In the genomic region with DNA sequence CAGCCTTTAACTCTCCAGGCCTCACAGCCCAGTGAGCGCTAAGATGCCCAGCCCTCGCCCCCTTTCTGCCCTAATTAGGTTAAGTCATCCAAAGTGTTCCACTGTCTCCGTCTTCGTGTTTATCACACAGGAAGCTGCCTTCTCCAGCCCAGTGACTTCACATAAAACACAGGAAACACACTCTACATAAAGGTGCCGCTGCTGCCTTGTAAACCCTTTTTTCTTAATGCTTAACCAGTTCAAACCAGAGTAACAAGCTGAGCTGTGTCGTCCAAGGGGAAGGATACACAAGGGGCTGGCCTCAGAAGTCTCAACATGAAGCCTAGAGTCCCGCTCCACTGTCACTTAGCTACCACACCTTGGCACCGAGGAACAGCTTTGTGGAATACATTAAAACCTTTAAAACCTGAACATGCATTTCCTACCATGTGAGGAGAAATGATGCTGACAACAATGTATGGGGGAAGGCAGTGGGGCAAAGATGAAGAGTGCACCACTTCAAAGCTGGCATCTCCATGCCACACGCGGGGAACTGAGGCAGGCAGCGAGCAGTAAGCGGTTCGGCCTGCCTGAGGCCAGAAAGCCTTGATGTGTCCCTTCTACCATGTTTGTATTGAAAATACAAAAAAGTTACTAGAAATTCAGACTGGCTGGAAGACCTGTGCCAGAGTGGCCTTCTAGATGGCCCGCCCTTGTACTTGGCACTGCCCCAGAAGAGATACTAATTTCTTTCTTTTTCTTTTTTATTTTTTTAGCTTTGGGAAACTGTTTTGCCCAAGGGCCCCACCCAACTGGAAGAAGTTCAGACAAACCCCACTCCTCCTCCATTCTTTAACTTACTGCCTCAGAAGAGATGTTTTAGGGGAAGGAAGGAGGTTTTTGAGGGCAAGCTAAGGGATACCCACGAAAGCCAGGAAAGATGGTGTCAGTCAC, we compare ENCODE assay signal across 8 mouse cellular contexts. TPM values are rescaled to one million over a fixed set of nuclear protein-coding genes. Genes with fewer than 3 reads are reported as not detected.
A peak's percentile ranks its signal among the peaks of the same experiment; 100 is the strongest.
DNase-seq lines count a peak whose midpoint lies in the region; ATAC-seq and TF ChIP-seq lines count a peak whose summit lies in the region.

No protein-coding gene starts in this region.

- H3K27ac ChIP-seq in embryonic facial prominence, embryonic 15.5 days (replicated peaks): peak overlapping the region; percentile 39; the same call in 1 of the 2 replicates
- peak overlapping the region; percentile 85 for H3K27ac ChIP-seq in liver, postnatal 0 days (ENCODE audit: low read depth)
- H3K27ac ChIP-seq in hindbrain, embryonic 13.5 days: no peak overlapping the region

- no peak for ATAC-seq in embryonic facial prominence, embryonic 15.5 days (ENCODE audit: insufficient number of reproducible peaks, low FRiP score, low TSS enrichment, low read depth)
- peak; percentile 16; the same call in 1 of the 2 replicates for ATAC-seq in liver, postnatal 0 days
- ATAC-seq in hindbrain, embryonic 13.5 days (ENCODE audit: low FRiP score): no peak
- no peak for ATAC-seq in frontal cortex, adult (ENCODE audit: low TSS enrichment)

- H3K4me1 ChIP-seq in embryonic facial prominence, embryonic 15.5 days: peaks cover 75% of the 10 kb centered on the region
- peaks cover 90% of the 10 kb centered on the region for H3K4me1 ChIP-seq in liver, postnatal 0 days (ENCODE audit: insufficient read depth)
- H3K4me1 ChIP-seq in hindbrain, embryonic 13.5 days (replicated peaks): peaks cover 37% of the 10 kb centered on the region

- WGBS in embryonic facial prominence, embryonic 15.5 days: 70% methylated on average over 15 of the region's 15 CpGs
- WGBS in liver, postnatal 0 days (ENCODE audit: insufficient replicate concordance): 51% methylated on average over 15 of the region's 15 CpGs
- 88% methylated on average over 15 of the region's 15 CpGs for WGBS in hindbrain, embryonic 13.5 days

- no peak overlapping the region for H3K9ac ChIP-seq in embryonic facial prominence, embryonic 15.5 days
- H3K9ac ChIP-seq in liver, postnatal 0 days (replicated peaks): no peak overlapping the region
- no peak overlapping the region for H3K9ac ChIP-seq in hindbrain, embryonic 13.5 days

- no peak overlapping the region for H3K4me2 ChIP-seq in embryonic facial prominence, embryonic 15.5 days (replicated peaks)
- H3K4me2 ChIP-seq in liver, postnatal 0 days (ENCODE audit: low read depth, low read length): peak overlapping the region; percentile 27
- no peak overlapping the region for H3K4me2 ChIP-seq in hindbrain, embryonic 13.5 days

- no peaks in the 10 kb centered on the region for H3K27me3 ChIP-seq in embryonic facial prominence, embryonic 15.5 days
- no peaks in the 10 kb centered on the region for H3K27me3 ChIP-seq in liver, postnatal 0 days (ENCODE audit: insufficient read depth, low read length)
- no peaks in the 10 kb centered on the region for H3K27me3 ChIP-seq in hindbrain, embryonic 13.5 days

- peak; percentile 60 to 66 for DNase-seq in lung, adult 18-20 months
- DNase-seq in lung, postnatal 14 days: no peak
- DNase-seq in liver, postnatal 0 days: no peak
- DNase-seq in thymus, postnatal 14 days: peak; percentile 73
- no peak for DNase-seq in layer of hippocampus, adult 11-12 months (ENCODE audit: low spot score)

- H3K9me3 ChIP-seq in embryonic facial prominence, embryonic 15.5 days (replicated peaks): no peaks in the 10 kb centered on the region
- no peaks in the 10 kb centered on the region for H3K9me3 ChIP-seq in liver, postnatal 0 days (ENCODE audit: low read length)
- H3K9me3 ChIP-seq in hindbrain, embryonic 13.5 days: no peaks in the 10 kb centered on the region

- TF ChIP-seq EP300 in liver, postnatal 0 days (IDR thresholded peaks at IDR 0.05; ENCODE audit: low read depth): peak; percentile 45; the same call in 1 of the 2 replicates

- no peaks in the 10 kb centered on the region for H3K36me3 ChIP-seq in embryonic facial prominence, embryonic 15.5 days
- peaks cover 4% of the 10 kb centered on the region; the same call in 1 of the 2 replicates for H3K36me3 ChIP-seq in liver, postnatal 0 days (replicated peaks; ENCODE audit: insufficient read depth, low read length)
- H3K36me3 ChIP-seq in hindbrain, embryonic 13.5 days: 0 out of 2 replicates have a peak, but pooled peaks cover 8% of the 10 kb centered on the region

- H3K4me3 ChIP-seq in embryonic facial prominence, embryonic 15.5 days (replicated peaks): no peak overlapping the region
- H3K4me3 ChIP-seq in liver, postnatal 0 days (ENCODE audit: low read depth, low read length): no peak overlapping the region
- no peak overlapping the region for H3K4me3 ChIP-seq in hindbrain, embryonic 13.5 days

- 0 out of 2 replicates have a peak, but pooled peaks have one; percentile 7 for TF ChIP-seq CTCF in liver, postnatal 0 days (IDR thresholded peaks at IDR 0.05; ENCODE audit: low read depth)

RNA-seq across cellular contexts. Expression of gene Myh9, which starts 7.4 kb away (rescaled TPM):
- polyA plus RNA-seq in embryonic facial prominence, embryonic 15.5 days (2015; fragmentation: Nextera tagmentation; extraction: Ambion mirVana): 41.1 and 41.7 TPM in 2 replicates
- 17.7 and 22.4 TPM in 2 replicates for polyA plus RNA-seq in liver, postnatal 0 days (2015; fragmentation: Nextera tagmentation; extraction: Ambion mirVana)
- polyA plus RNA-seq in hindbrain, embryonic 13.5 days (2015; fragmentation: Nextera tagmentation; extraction: Ambion mirVana): 14.5 and 14.9 TPM in 2 replicates

Comparison
In these comparisons a context has a peak if more than half of its experiments do, and no peak if none do; other contexts are left out.
1. DNase-seq: peak in lung, adult 18-20 months (2 of 2) and thymus, postnatal 14 days (single experiment); none in lung, postnatal 14 days (single experiment), liver, postnatal 0 days (single experiment) and layer of hippocampus, adult 11-12 months (single experiment).